Mouse (Mus musculus): ENCODE measurements around the gene Ntn1. TPM values are rescaled to one million over a fixed set of nuclear protein-coding genes. Genes with fewer than 3 reads are reported as not detected.

The Ntn1 gene
- polyA plus RNA-seq, 1 experiment from 2014 or later, result 0.24 TPM

- no peaks in the 10 kb centered on the region for H3K27me3 ChIP-seq
- H3K27ac ChIP-seq, result no peak overlapping the region
- H3K4me2 ChIP-seq, result no peak overlapping the region
- no peak overlapping the region for H3K4me3 ChIP-seq (replicated peaks)
- no peaks in the 10 kb centered on the region for H3K36me3 ChIP-seq
- 0 out of 2 replicates have a peak, but pooled peaks cover 6% of the 10 kb centered on the region for H3K4me1 ChIP-seq (replicated peaks)
- H3K9me3 ChIP-seq (replicated peaks), result no peaks in the 10 kb centered on the region
- DNase-seq (no peak), ATAC-seq (ENCODE audit: low read depth) (no peak)
- WGBS (ENCODE audit: insufficient replicate concordance), result 69% methylated on average over 10 of the region's 10 CpGs
- H3K9ac ChIP-seq, result no peak overlapping the region
These were observed 201.9 kb downstream of the Ntn1 start for GRCm38 (mm10) chr11:68198696-68199095.

GRCm38 (mm10) chr11:68197471-68197870, 203.2 kb downstream of the Ntn1 start:
- ATAC-seq (ENCODE audit: low read depth) (no peak), DNase-seq (no peak)
- Histone ChIP-seq H3K4me3 (replicated peaks) (no peak overlapping the region), H3K4me1 (replicated peaks) (0 out of 2 replicates have a peak, but pooled peaks cover 6% of the 10 kb centered on the region), H3K36me3 (no peaks in the 10 kb centered on the region), H3K27me3 (no peaks in the 10 kb centered on the region), H3K27ac (no peak overlapping the region), H3K9me3 (replicated peaks) (no peaks in the 10 kb centered on the region), H3K9ac (no peak overlapping the region), H3K4me2 (no peak overlapping the region)
- 79% methylated on average over 11 of the region's 11 CpGs for WGBS (ENCODE audit: insufficient replicate concordance)

- 0 out of 2 replicates have a peak, but pooled peaks cover 6% of the 10 kb centered on the region for H3K4me1 ChIP-seq (replicated peaks)
- H3K4me3 ChIP-seq (replicated peaks), result no peak overlapping the region
- no peak overlapping the region for H3K27ac ChIP-seq
- H3K9me3 ChIP-seq (replicated peaks), result no peaks in the 10 kb centered on the region
- no peak overlapping the region for H3K9ac ChIP-seq
- no peaks in the 10 kb centered on the region for H3K27me3 ChIP-seq
- no peaks in the 10 kb centered on the region for H3K36me3 ChIP-seq
- no peak overlapping the region for H3K4me2 ChIP-seq
- WGBS (ENCODE audit: insufficient replicate concordance), result 73% methylated on average over 6 of the region's 6 CpGs
- no peak for ATAC-seq (ENCODE audit: low read depth)
- DNase-seq, result no peak
These were observed 204.1 kb downstream of the Ntn1 start for GRCm38 (mm10) chr11:68196566-68196965.

GRCm38 (mm10) chr11:68195693-68196176, 204.9 kb downstream of the Ntn1 start:
- no peaks in the 10 kb centered on the region for H3K9me3 ChIP-seq (replicated peaks)
- 72% methylated on average over 10 of the region's 10 CpGs for WGBS (ENCODE audit: insufficient replicate concordance)
- ATAC-seq (ENCODE audit: low read depth) (no peak), DNase-seq (no peak)
- no peak overlapping the region for H3K9ac ChIP-seq
- no peak overlapping the region for H3K4me2 ChIP-seq
- H3K4me1 ChIP-seq (replicated peaks), result 0 out of 2 replicates have a peak, but pooled peaks cover 6% of the 10 kb centered on the region
- H3K4me3 ChIP-seq (replicated peaks), result no peak overlapping the region
- no peaks in the 10 kb centered on the region for H3K27me3 ChIP-seq
- H3K36me3 ChIP-seq, result no peaks in the 10 kb centered on the region
- H3K27ac ChIP-seq, result no peak overlapping the region

GRCm38 (mm10) chr11:68195168-68195567, 205.5 kb downstream of the Ntn1 start:
- no peak for ATAC-seq (ENCODE audit: low read depth)
- Histone ChIP-seq H3K9ac (no peak overlapping the region), H3K4me3 (replicated peaks) (no peak overlapping the region), H3K4me1 (replicated peaks) (0 out of 2 replicates have a peak, but pooled peaks cover 6% of the 10 kb centered on the region), H3K9me3 (replicated peaks) (no peaks in the 10 kb centered on the region), H3K4me2 (no peak overlapping the region), H3K27me3 (no peaks in the 10 kb centered on the region), H3K27ac (no peak overlapping the region), H3K36me3 (no peaks in the 10 kb centered on the region)
- DNase-seq, result no peak
- WGBS (ENCODE audit: insufficient replicate concordance), result 53% methylated on average over 6 of the region's 6 CpGs

GRCm38 (mm10) chr11:68190849-68191248, 209.8 kb downstream of the Ntn1 start:
- H3K36me3 ChIP-seq, result no peaks in the 10 kb centered on the region
- H3K9me3 ChIP-seq (replicated peaks), result no peaks in the 10 kb centered on the region
- DNase-seq (no peak), ATAC-seq (ENCODE audit: low read depth) (no peak)
- 62% methylated on average over 5 of the region's 5 CpGs for WGBS (ENCODE audit: insufficient replicate concordance)
- no peak overlapping the region for H3K4me3 ChIP-seq (replicated peaks)
- H3K9ac ChIP-seq, result no peak overlapping the region
- no peak overlapping the region for H3K4me2 ChIP-seq
- H3K27me3 ChIP-seq, result no peaks in the 10 kb centered on the region
- no peak overlapping the region for H3K27ac ChIP-seq
- 0 out of 2 replicates have a peak, but pooled peaks cover 1% of the 10 kb centered on the region for H3K4me1 ChIP-seq (replicated peaks)

- no peak overlapping the region for H3K9ac ChIP-seq
- no peak overlapping the region for H3K4me3 ChIP-seq (replicated peaks)
- DNase-seq, result no peak
- 48% methylated on average over 12 of the region's 12 CpGs for WGBS (ENCODE audit: insufficient replicate concordance)
- H3K4me2 ChIP-seq, result no peak overlapping the region
- no peaks in the 10 kb centered on the region for H3K4me1 ChIP-seq (replicated peaks)
- no peak overlapping the region for H3K27ac ChIP-seq
- ATAC-seq (ENCODE audit: low read depth), result no peak
- no peaks in the 10 kb centered on the region for H3K27me3 ChIP-seq
- no peaks in the 10 kb centered on the region for H3K36me3 ChIP-seq
- no peaks in the 10 kb centered on the region for H3K9me3 ChIP-seq (replicated peaks)
These were observed 211.9 kb downstream of the Ntn1 start for GRCm38 (mm10) chr11:68188695-68189201.

- H3K27ac ChIP-seq, result no peak overlapping the region
- no peak overlapping the region for H3K4me2 ChIP-seq
- H3K4me1 ChIP-seq (replicated peaks), result no peaks in the 10 kb centered on the region
- WGBS (ENCODE audit: insufficient replicate concordance), result 77% methylated on average over 8 of the region's 8 CpGs
- H3K9ac ChIP-seq, result no peak overlapping the region
- H3K27me3 ChIP-seq, result no peaks in the 10 kb centered on the region
- H3K9me3 ChIP-seq (replicated peaks), result no peaks in the 10 kb centered on the region
- H3K4me3 ChIP-seq (replicated peaks), result no peak overlapping the region
- no peak for DNase-seq
- no peak for ATAC-seq (ENCODE audit: low read depth)
- no peaks in the 10 kb centered on the region for H3K36me3 ChIP-seq
These were observed 213.4 kb downstream of the Ntn1 start for GRCm38 (mm10) chr11:68187242-68187641.

GRCm38 (mm10) chr11:68185647-68186046, 215.0 kb downstream of the Ntn1 start:
- no peak for DNase-seq
- Histone ChIP-seq H3K27ac (no peak overlapping the region), H3K36me3 (no peaks in the 10 kb centered on the region), H3K4me3 (replicated peaks) (no peak overlapping the region), H3K4me1 (replicated peaks) (no peaks in the 10 kb centered on the region), H3K9ac (no peak overlapping the region), H3K27me3 (no peaks in the 10 kb centered on the region), H3K9me3 (replicated peaks) (no peaks in the 10 kb centered on the region), H3K4me2 (no peak overlapping the region)
- WGBS (ENCODE audit: insufficient replicate concordance), result 79% methylated on average over 3 of the region's 3 CpGs
- ATAC-seq (ENCODE audit: low read depth), result no peak

GRCm38 (mm10) chr11:68177415-68177814, 223.2 kb downstream of the Ntn1 start:
- 59% methylated on average over 7 of the region's 7 CpGs for WGBS (ENCODE audit: insufficient replicate concordance)
- no peak overlapping the region for H3K4me2 ChIP-seq
- no peaks in the 10 kb centered on the region for H3K9me3 ChIP-seq (replicated peaks)
- H3K4me1 ChIP-seq (replicated peaks), result peaks cover 6% of the 10 kb centered on the region; the same call in 1 of the 2 replicates
- no peak overlapping the region for H3K27ac ChIP-seq
- H3K36me3 ChIP-seq, result no peaks in the 10 kb centered on the region
- ATAC-seq (ENCODE audit: low read depth) (no peak), DNase-seq (no peak)
- H3K4me3 ChIP-seq (replicated peaks), result no peak overlapping the region
- no peaks in the 10 kb centered on the region for H3K27me3 ChIP-seq
- no peak overlapping the region for H3K9ac ChIP-seq

GRCm38 (mm10) chr11:68176550-68176949, 224.1 kb downstream of the Ntn1 start:
- DNase-seq (no peak), ATAC-seq (ENCODE audit: low read depth) (no peak)
- 49% methylated on average over 4 of the region's 4 CpGs for WGBS (ENCODE audit: insufficient replicate concordance)
- Histone ChIP-seq H3K9me3 (replicated peaks) (no peaks in the 10 kb centered on the region), H3K4me1 (replicated peaks) (peaks cover 6% of the 10 kb centered on the region; the same call in 1 of the 2 replicates), H3K4me2 (no peak overlapping the region), H3K27ac (no peak overlapping the region), H3K36me3 (no peaks in the 10 kb centered on the region), H3K27me3 (no peaks in the 10 kb centered on the region), H3K4me3 (replicated peaks) (no peak overlapping the region), H3K9ac (no peak overlapping the region)

- no peak overlapping the region for H3K4me3 ChIP-seq (replicated peaks)
- H3K4me1 ChIP-seq (replicated peaks), result peaks cover 5% of the 10 kb centered on the region; the same call in 1 of the 2 replicates
- no peak for DNase-seq
- no peaks in the 10 kb centered on the region for H3K36me3 ChIP-seq
- H3K27me3 ChIP-seq, result no peaks in the 10 kb centered on the region
- no peak overlapping the region for H3K27ac ChIP-seq
- 61% methylated on average over 4 of the region's 4 CpGs for WGBS (ENCODE audit: insufficient replicate concordance)
- no peak overlapping the region for H3K9ac ChIP-seq
- no peak for ATAC-seq (ENCODE audit: low read depth)
- no peak overlapping the region for H3K4me2 ChIP-seq
- no peaks in the 10 kb centered on the region for H3K9me3 ChIP-seq (replicated peaks)
These were observed 228.0 kb downstream of the Ntn1 start for GRCm38 (mm10) chr11:68172648-68173045.
